Mouse (Mus musculus): ENCODE results near the gene Phlpp1.

GRCm38 (mm10) chr1:106353993-106354392 lies 182.4 kb downstream of the Phlpp1 start:
- TF ChIP-seq CTCF (IDR thresholded peaks at IDR 0.05; ENCODE audit: low read depth): no peak
- TF ChIP-seq EP300 (IDR thresholded peaks at IDR 0.05; ENCODE audit: low read depth): no peak
